Mouse (Mus musculus): ENCODE data around the gene Sppl2b.
"Not testable (repeated sequence)": the region's sequence is repeated elsewhere in the genome, so short reads cannot be mapped to it uniquely, and the experiment has no call there.

Gene Sppl2b

GRCm38 (mm10) chr10:80854913-80855748, at the start of gene Sppl2b, which contains the start of gene Lsm7:
Gene Sppl2b (plus strand): TSS chr10:80855275.
Gene Lsm7 (minus strand): TSS chr10:80855209.
- DNase-seq (ENCODE audit: low spot score in 2 of 2) = peak; percentile 97

- DNase-seq (ENCODE audit: low spot score in 2 of 2) = no peak
Measured at GRCm38 (mm10) chr10:80805322-80805721, 49.8 kb upstream of the Sppl2b start.

GRCm38 (mm10) chr10:80805925-80806324, 49.1 kb upstream of the Sppl2b start:
- DNase-seq (ENCODE audit: low spot score in 2 of 2) = peak; percentile 72 to 84

- DNase-seq (ENCODE audit: low spot score in 2 of 2) = no peak
Measured at GRCm38 (mm10) chr10:80806341-80807056, 48.6 kb upstream of the Sppl2b start.

GRCm38 (mm10) chr10:80807057-80807627, 47.9 kb upstream of the Sppl2b start:
- peak in 1 of 2 experiments; percentile 69 for DNase-seq (ENCODE audit: low spot score in 2 of 2)

GRCm38 (mm10) chr10:80808099-80808984, 46.7 kb upstream of the Sppl2b start:
- no peak for DNase-seq (ENCODE audit: low spot score in 2 of 2)

GRCm38 (mm10) chr10:80808985-80809632, 46.0 kb upstream of the Sppl2b start:
- no peak for DNase-seq (ENCODE audit: low spot score in 2 of 2)

GRCm38 (mm10) chr10:80810084-80810483, 45.0 kb upstream of the Sppl2b start:
- DNase-seq (ENCODE audit: low spot score in 2 of 2) = no peak

GRCm38 (mm10) chr10:80812391-80813041, 42.6 kb upstream of the Sppl2b start:
- DNase-seq (ENCODE audit: low spot score in 2 of 2) = no peak

GRCm38 (mm10) chr10:80813366-80813765, 41.7 kb upstream of the Sppl2b start, which contains the start of gene Jsrp1:
Gene Jsrp1 (minus strand): TSS chr10:80813498.
- DNase-seq (ENCODE audit: low spot score in 2 of 2) = no peak

GRCm38 (mm10) chr10:80814800-80815199, 40.3 kb upstream of the Sppl2b start:
- DNase-seq (ENCODE audit: low spot score in 2 of 2) = no peak

- DNase-seq (ENCODE audit: low spot score in 2 of 2) = not testable (repeated sequence)
Measured at GRCm38 (mm10) chr10:80816303-80816702, 38.8 kb upstream of the Sppl2b start.

GRCm38 (mm10) chr10:80817164-80817563, 37.9 kb upstream of the Sppl2b start:
- DNase-seq (ENCODE audit: low spot score in 2 of 2) = no peak

GRCm38 (mm10) chr10:80817955-80818354, 37.1 kb upstream of the Sppl2b start:
- not testable (repeated sequence) for DNase-seq (ENCODE audit: low spot score in 2 of 2)

- no peak for DNase-seq (ENCODE audit: low spot score in 2 of 2)
Measured at GRCm38 (mm10) chr10:80818599-80819281, 36.3 kb upstream of the Sppl2b start.

- DNase-seq (ENCODE audit: low spot score in 2 of 2) = no peak
Measured at GRCm38 (mm10) chr10:80819406-80819805, 35.7 kb upstream of the Sppl2b start.

GRCm38 (mm10) chr10:80821991-80822390, 33.1 kb upstream of the Sppl2b start:
- DNase-seq (ENCODE audit: low spot score in 2 of 2) = no peak

- DNase-seq (ENCODE audit: low spot score in 2 of 2) = no peak
Measured at GRCm38 (mm10) chr10:80822528-80822927, 32.5 kb upstream of the Sppl2b start.

- DNase-seq (ENCODE audit: low spot score in 2 of 2) = no peak
Measured at GRCm38 (mm10) chr10:80823316-80823715, 31.8 kb upstream of the Sppl2b start.

Measured in urinary bladder, postnatal 4 days (tissue).